Mouse (Mus musculus): ENCODE measurements at regions not wholly inside any gene's neighbourhood (a gene's known extent, or its start where the extent isn't known, plus 50 kb on each side); places are given as distances from the start of the nearest gene placed in this dataset.
A peak's percentile ranks its signal among the peaks of the same experiment; 100 is the strongest.

GRCm38 (mm10) chr2:108231054-108231453 lies 940.6 kb downstream of the Kcna4 start:
- Histone ChIP-seq H3K9ac (replicated peaks) (no peak overlapping the region), H3K4me1 (replicated peaks) (no peaks in the 10 kb centered on the region; the same call in 1 of the 2 replicates), H3K36me3 (no peaks in the 10 kb centered on the region), H3K27ac (no peak overlapping the region), H3K4me2 (replicated peaks) (no peak overlapping the region), H3K9me3 (no peaks in the 10 kb centered on the region), H3K27me3 (no peaks in the 10 kb centered on the region), H3K4me3 (replicated peaks) (no peak overlapping the region)
- no peak for ATAC-seq
- 80% methylated on average over 4 of the region's 4 CpGs for WGBS

GRCm38 (mm10) chr2:108231924-108232323 lies 941.5 kb downstream of the Kcna4 start:
- Histone ChIP-seq H3K9me3 (no peaks in the 10 kb centered on the region), H3K27ac (no peak overlapping the region), H3K27me3 (no peaks in the 10 kb centered on the region), H3K36me3 (no peaks in the 10 kb centered on the region), H3K4me1 (replicated peaks) (no peaks in the 10 kb centered on the region; the same call in 1 of the 2 replicates), H3K4me2 (replicated peaks) (peak overlapping the region; percentile 17; the same call in 1 of the 2 replicates), H3K9ac (replicated peaks) (no peak overlapping the region), H3K4me3 (replicated peaks) (no peak overlapping the region)
- peak; percentile 77; the same call in 1 of the 2 replicates for ATAC-seq
- WGBS: 25% methylated on average over 7 of the region's 7 CpGs

GRCm38 (mm10) chr2:108236286-108236988 lies 946.0 kb downstream of the Kcna4 start:
- WGBS: 75% methylated on average over 9 of the region's 9 CpGs
- ATAC-seq: no peak

More at GRCm38 (mm10) chr2:108236286-108236988, 946.0 kb downstream of the Kcna4 start:
- H3K4me1 ChIP-seq (replicated peaks): no peaks in the 10 kb centered on the region; the same call in 1 of the 2 replicates
- H3K9ac ChIP-seq (replicated peaks): no peak overlapping the region
- no peak overlapping the region for H3K4me2 ChIP-seq (replicated peaks)
- no peak overlapping the region for H3K27ac ChIP-seq
- no peaks in the 10 kb centered on the region for H3K9me3 ChIP-seq
- H3K36me3 ChIP-seq: no peaks in the 10 kb centered on the region
- H3K27me3 ChIP-seq: no peaks in the 10 kb centered on the region
- no peak overlapping the region for H3K4me3 ChIP-seq (replicated peaks)

Measured in midbrain, embryonic 13.5 days (tissue).